Mouse (Mus musculus) ES-E14 (cell line): Measurements from ENCODE around the gene Ccnf. TPM values are rescaled to one million over a fixed set of nuclear protein-coding genes. Genes with fewer than 3 reads are reported as not detected.

Experiments used
- DNase-seq: peaks from one replicate; pipeline ENCODE4 v3.0.0-alpha.2; 2013; ENCODE audit warnings: low read depth, low spot score
- H3K27ac ChIP-seq: 2 replicates; pipeline ENCODE4 v1.5.1; 2012; ENCODE audit warnings: low read depth, mild to moderate bottlenecking, low read length, moderate library complexity, mixed read lengths; ENCODE audit not compliant: poor library complexity, insufficient read depth, severe bottlenecking
- H3K36me3 ChIP-seq: 2 replicates; pipeline ENCODE4 v1.6.1; 2012; ENCODE audit warnings: mild to moderate bottlenecking, low read length, moderate library complexity, mixed read lengths; ENCODE audit not compliant: control insufficient read depth, poor library complexity, insufficient read depth, severe bottlenecking
- H3K4me1 ChIP-seq, 2 experiments: fragments of 150-350 bp in 1 of 2; sonication (generic) in 1 of 2; 2 replicates each; pipeline ENCODE4 v1.6.1; 2012; ENCODE audit warnings: low read length in 2 of 2, mild to moderate bottlenecking in 1 of 2, mixed read lengths in 1 of 2; ENCODE audit not compliant: control insufficient read depth in 2 of 2, insufficient read depth in 2 of 2, poor library complexity in 1 of 2
- H3K4me3 ChIP-seq, 2 experiments: fragments of 150-350 bp in 1 of 2; sonication (generic) in 1 of 2; 2 replicates each; pipeline ENCODE4 v1.5.1; 2012; ENCODE audit warnings: low read length in 2 of 2, low read depth in 1 of 2, mild to moderate bottlenecking in 1 of 2, mixed read lengths in 1 of 2; ENCODE audit not compliant: insufficient read depth in 1 of 2, poor library complexity in 1 of 2, severe bottlenecking in 1 of 2
- H3K9ac ChIP-seq: 2 replicates; pipeline ENCODE4 v1.6.1; 2012; ENCODE audit warnings: low read depth, mild to moderate bottlenecking, low read length, mixed read lengths; ENCODE audit not compliant: poor library complexity, insufficient read depth, severe bottlenecking
- H3K9me3 ChIP-seq: fragments of 150-350 bp; sonication (generic); 2 replicates; pipeline ENCODE4 v1.6.1; 2012; ENCODE audit warnings: low read depth, mild to moderate bottlenecking, low read length; ENCODE audit not compliant: control insufficient read depth, insufficient read depth
- CHD2 ChIP-seq: IDR thresholded peaks from 2 replicates; pipeline ENCODE4 v1.6.1; 2014; ENCODE audit warnings: mild to moderate bottlenecking, low read depth, low read length, inconsistent platforms
- HCFC1 ChIP-seq: IDR thresholded peaks from 2 replicates; pipeline ENCODE4 v1.6.1; 2012; ENCODE audit warnings: low read length, inconsistent platforms, borderline replicate concordance; ENCODE audit not compliant: insufficient read depth
- MAFK ChIP-seq: IDR thresholded peaks from 2 replicates; pipeline ENCODE4 v1.6.1; 2014; ENCODE audit warnings: mild to moderate bottlenecking, low read depth, low read length, inconsistent platforms; ENCODE audit not compliant: insufficient read depth
- ZC3H11A ChIP-seq: IDR thresholded peaks from 2 replicates; pipeline ENCODE4 v1.6.1; 2012; ENCODE audit warnings: low read depth, mild to moderate bottlenecking, inconsistent platforms, low read length, borderline replicate concordance
- ZNF384 ChIP-seq: IDR thresholded peaks from 2 replicates; pipeline ENCODE4 v1.6.1; 2012; ENCODE audit warnings: low read depth, low read length, inconsistent platforms
- in situ Hi-C, 2 experiments: fragments of 600-800 bp; cut with MboI; formaldehyde crosslinking; loops; one replicate each; pipeline ENCODE4 v1.15.1; 2025; ENCODE audit warnings: low sequenced_read_pairs in 2 of 2, inconsistent platforms in 1 of 2; ENCODE audit not compliant: unreplicated experiment in 2 of 2
- total RNA-seq: library from RNA; depleted of rRNA; stranded (reverse); fragments of 300-350 nt; gene quantifications from 2 replicates; pipeline ENCODE4 v1.2.3, GENCODE M21; 2012

Gene Ccnf
- total RNA-seq, 1 experiment = 143 TPM

GRCm38 (mm10) chr17:24260516-24260915, 9.2 kb upstream of the Ccnf start:
- DNase-seq = no peak
- in situ Hi-C loops = no loop called here
- Histone ChIP-seq H3K27ac (no peak overlapping the region), H3K4me1 (no peaks in the 10 kb centered on the region), H3K9ac (no peak overlapping the region), H3K9me3 (no peaks in the 10 kb centered on the region), H3K4me3 (no peak overlapping the region), H3K36me3 (no peaks in the 10 kb centered on the region)
- no peak for TF ChIP-seq ZC3H11A
- no peak for TF ChIP-seq CHD2
- no peak for TF ChIP-seq MAFK
- no peak for TF ChIP-seq ZNF384
- no peak for TF ChIP-seq HCFC1

- Histone ChIP-seq H3K4me3 (no peak overlapping the region), H3K4me1 (no peaks in the 10 kb centered on the region), H3K27ac (no peak overlapping the region), H3K9ac (no peak overlapping the region), H3K36me3 (no peaks in the 10 kb centered on the region), H3K9me3 (no peaks in the 10 kb centered on the region)
- TF ChIP-seq ZNF384 (no peak), HCFC1 (no peak), ZC3H11A (no peak)
- in situ Hi-C loops = no loop called here
- no peak for DNase-seq
Observed at GRCm38 (mm10) chr17:24259702-24260101, 8.4 kb upstream of the Ccnf start.

GRCm38 (mm10) chr17:24258981-24259380, 7.7 kb upstream of the Ccnf start:
- no peak overlapping the region for H3K4me3 ChIP-seq
- H3K36me3 ChIP-seq = no peaks in the 10 kb centered on the region
- no peaks in the 10 kb centered on the region for H3K4me1 ChIP-seq
- no peaks in the 10 kb centered on the region for H3K9me3 ChIP-seq
- TF ChIP-seq ZNF384 (no peak), MAFK (no peak), HCFC1 (no peak), CHD2 (no peak), ZC3H11A (no peak)
- in situ Hi-C loops = no loop called here
- no peak for DNase-seq
- H3K9ac ChIP-seq = no peak overlapping the region
- H3K27ac ChIP-seq = no peak overlapping the region

- Histone ChIP-seq H3K36me3 (peaks cover 9% of the 10 kb centered on the region), H3K9me3 (no peaks in the 10 kb centered on the region), H3K9ac (peak overlapping the region; percentile 95; the same call in 1 of the 2 replicates), H3K4me3 (0 out of 4 replicates have a peak overlapping the region, but pooled peaks of 1 of the 2 experiments have one; percentile 66), H3K27ac (peak overlapping the region; percentile 98; the same call in 1 of the 2 replicates), H3K4me1 (peaks cover 0 to 2% of the 10 kb centered on the region in 2 experiments; a peak in 1 of 4 replicates)
- no peak for DNase-seq
- in situ Hi-C loops = no loop called here
- TF ChIP-seq HCFC1 = no peak
- TF ChIP-seq ZNF384 = peak; percentile 77
Observed at GRCm38 (mm10) chr17:24252329-24252728, 1.0 kb upstream of the Ccnf start.

- peak overlapping the region; percentile 90 to 96 for H3K4me3 ChIP-seq
Observed at GRCm38 (mm10) chr17:24250988-24251319, 330 bp downstream of the Ccnf start.

More at GRCm38 (mm10) chr17:24250988-24251319, 330 bp downstream of the Ccnf start:
- no peak for TF ChIP-seq MAFK
- Histone ChIP-seq H3K4me1 (peaks cover 0 to 2% of the 10 kb centered on the region in 2 experiments; a peak in 1 of 4 replicates), H3K36me3 (peaks cover 17% of the 10 kb centered on the region), H3K27ac (peak overlapping the region; percentile 81), H3K9me3 (no peaks in the 10 kb centered on the region), H3K9ac (peak overlapping the region; percentile 94)
- peak; percentile 8 for DNase-seq
- in situ Hi-C loops = no loop called here
